Mouse (Mus musculus) heart, postnatal 10 days (tissue): Measurements from ENCODE around the gene Eef1a1. TPM values are rescaled to one million over a fixed set of nuclear protein-coding genes. Genes with fewer than 3 reads are reported as not detected.
A peak's percentile ranks its signal among the peaks of the same experiment; 100 is the strongest.
"Not testable (repeated sequence)": the region's sequence is repeated elsewhere in the genome, so short reads cannot be mapped to it uniquely, and the experiment has no call there.

Experiments
- DNase-seq, 2 experiments: peaks; one replicate each; pipeline ENCODE4 v3.0.0; 2021
- intact Hi-C: fragments of 180-260 bp; cut with DNase I; formaldehyde crosslinking; loops from one replicate; pipeline ENCODE4 v1.15.1; 2025
- total RNA-seq, 2 experiments: library from RNA; stranded (reverse); gene quantifications; 2 replicates each; pipeline ENCODE4 v1.2.3; 2021

Eef1a1 gene
- total RNA-seq, 2 experiments from 2014 or later = 3,592 to 3,750 TPM

DNA sequence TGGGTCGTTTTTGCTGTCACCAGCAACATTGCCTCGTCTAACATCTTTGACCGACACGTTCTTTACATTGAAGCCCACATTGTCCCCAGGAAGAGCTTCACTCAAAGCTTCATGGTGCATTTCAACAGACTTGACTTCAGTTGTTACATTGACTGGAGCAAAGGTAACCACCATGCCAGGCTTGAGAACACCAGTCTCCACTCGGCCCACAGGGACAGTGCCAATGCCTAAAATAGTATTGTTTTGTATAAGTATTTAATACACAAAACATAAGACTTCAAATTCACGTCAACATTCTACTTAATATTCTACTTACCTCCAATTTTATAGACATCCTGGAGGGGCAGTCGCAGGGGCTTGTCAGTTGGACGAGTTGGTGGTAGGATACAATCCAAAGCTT lies 9.6 kb downstream of the Eef1a1 start:
- DNase-seq, intact Hi-C loops: not testable (repeated sequence)

DNA sequence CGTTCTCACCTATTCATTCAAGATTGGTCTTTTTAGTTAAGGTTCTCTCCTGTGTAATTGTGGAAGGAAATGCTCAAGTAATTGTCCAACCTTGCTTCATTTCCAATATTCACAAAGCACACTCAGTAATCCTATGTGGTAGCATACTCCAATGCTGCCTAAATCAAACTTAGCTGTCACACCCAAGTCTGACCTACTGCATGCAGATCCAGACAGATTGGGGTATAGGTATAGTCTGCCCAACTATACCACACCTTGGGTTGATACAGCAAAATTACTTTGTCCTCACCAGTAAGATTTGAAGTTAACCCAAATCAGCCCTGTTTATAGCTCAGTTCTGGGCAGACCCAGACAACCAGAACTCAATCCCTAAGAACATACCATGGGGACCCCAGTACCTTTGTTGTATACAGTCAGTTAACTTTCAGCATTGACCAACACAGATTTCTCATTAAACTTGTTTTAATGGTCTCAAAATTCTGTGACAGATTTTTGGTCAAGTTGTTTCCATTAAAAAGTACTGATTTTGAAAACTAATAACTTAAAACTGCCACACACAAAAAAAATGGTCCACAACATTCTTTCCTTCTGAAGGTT lies 10.8 kb downstream of the Eef1a1 start:
- intact Hi-C loops, DNase-seq: not testable (repeated sequence)

- intact Hi-C loops = loop anchor here (2.0 kb wide), 1 partner anchor 76 kb away; no protein-coding TSS in a partner anchor
- peak; percentile 19 to 30 for DNase-seq
These were observed 11.9 kb downstream of the Eef1a1 start for GRCm38 (mm10) chr9:78477021-78477551.

DNA sequence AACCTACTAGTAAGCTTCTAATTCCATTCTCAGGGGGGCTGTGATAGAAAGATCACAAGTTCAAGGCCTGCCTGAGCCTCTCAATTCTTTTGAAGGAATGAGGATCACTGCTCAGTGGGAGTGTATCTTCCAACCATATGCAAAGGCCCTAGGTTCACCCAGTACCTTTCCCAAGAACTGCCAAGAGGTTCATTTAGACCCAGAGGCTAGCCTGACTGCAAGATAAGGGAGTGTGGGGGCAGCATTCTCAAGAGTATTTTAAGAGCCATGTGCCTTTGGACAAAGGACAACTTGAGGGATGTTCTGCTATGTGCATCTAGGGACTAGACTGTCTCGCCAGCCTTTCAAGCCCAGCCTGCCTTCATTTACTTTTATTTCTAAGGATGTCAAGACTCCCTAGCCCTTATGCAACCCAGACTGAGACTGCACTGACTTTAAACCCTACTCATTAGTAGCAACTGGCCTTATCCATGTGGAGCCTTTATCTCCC lies 12.4 kb downstream of the Eef1a1 start:
- intact Hi-C loops = loop anchor here (2.0 kb wide), 1 partner anchor 76 kb away; no protein-coding TSS in a partner anchor

DNA sequence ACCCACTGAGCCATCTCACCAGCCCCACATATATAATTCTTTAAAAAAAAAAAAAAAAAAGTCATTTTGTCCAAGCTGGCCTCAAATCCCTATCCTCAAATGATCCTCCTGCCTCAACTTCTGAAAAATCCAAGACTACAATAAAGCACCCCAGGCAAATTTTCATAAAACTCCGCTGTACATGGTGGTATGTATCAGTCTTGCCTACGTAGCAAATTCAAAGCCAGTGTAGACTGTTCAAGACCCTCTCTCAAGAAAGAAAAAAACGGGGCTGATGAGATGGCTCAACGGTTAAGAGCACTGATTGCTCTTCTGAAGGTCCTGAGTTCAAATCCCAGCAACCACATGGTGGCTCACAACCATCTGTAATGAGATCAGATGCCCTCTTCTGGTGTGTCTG lies 13.1 kb downstream of the Eef1a1 start:
- intact Hi-C loops = loop anchor here (2.0 kb wide), 1 partner anchor 77 kb away; no protein-coding TSS in a partner anchor
- no peak for DNase-seq

More for the DNA sequence above, 12.4 kb downstream of the Eef1a1 start:
- peak; percentile 26 to 27 for DNase-seq

DNA sequence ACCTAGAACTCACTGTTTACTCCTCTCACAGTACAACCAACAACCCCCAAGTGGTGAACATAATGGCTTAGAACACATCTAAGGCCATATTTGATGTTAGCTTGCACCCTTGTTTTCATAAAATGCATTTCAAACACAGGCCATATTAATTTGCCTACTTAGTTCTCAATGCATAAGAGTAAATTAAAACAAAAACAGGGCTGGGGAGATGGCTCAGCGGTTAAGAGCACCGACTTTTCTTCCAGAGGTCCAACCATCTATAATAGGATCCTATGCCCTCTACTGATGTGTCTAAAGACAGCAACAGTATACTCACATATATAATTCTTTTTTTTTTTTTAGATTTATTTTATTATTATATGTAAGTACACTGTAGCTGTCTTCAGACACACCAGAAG lies 13.6 kb downstream of the Eef1a1 start:
- intact Hi-C loops = no loop called here
- DNase-seq = no peak

GRCm38 (mm10) chr9:78474771-78475382 lies 14.1 kb downstream of the Eef1a1 start:
- intact Hi-C loops = no loop called here
- DNase-seq = no peak

DNA sequence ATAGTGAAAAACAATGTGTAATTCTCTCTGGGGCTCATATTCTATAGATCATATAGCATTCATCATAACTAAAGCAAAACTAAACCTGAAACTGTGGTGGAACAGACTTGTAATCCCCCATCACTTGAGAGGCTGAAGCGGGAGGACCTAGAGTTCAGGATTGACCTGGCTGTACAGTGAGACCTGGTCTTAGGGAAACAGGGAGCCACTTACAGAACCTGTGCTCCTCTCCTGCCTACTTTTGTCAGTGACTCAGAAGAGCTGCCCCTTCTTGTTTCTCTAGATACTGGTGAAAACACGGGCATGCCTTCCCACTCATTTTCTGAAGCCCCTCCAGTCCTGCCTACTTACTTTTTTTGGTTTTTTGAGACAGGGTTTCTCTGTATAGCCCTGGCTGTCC lies 14.7 kb downstream of the Eef1a1 start:
- intact Hi-C loops = no loop called here
- DNase-seq = no peak

DNA sequence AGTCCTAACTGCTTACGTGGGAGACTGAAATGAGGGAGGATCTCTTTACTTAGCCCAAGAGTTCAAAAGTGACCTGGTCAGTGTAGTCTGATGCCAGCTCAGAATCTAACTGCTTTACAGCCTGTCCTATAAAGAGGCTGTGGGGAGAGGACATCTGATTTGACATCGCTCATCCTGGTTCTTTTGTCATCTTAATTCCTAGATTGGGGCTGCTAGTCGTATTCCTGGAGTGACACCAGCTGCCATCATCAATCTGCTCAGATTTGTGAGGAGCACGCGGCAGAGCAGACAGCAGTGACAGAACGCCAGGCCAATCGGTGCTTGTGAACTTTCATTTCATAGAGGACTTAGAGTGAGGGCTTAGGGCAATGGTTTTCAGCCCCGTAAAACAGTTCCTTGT lies 15.4 kb downstream of the Eef1a1 start:
- intact Hi-C loops = no loop called here
- no peak for DNase-seq

DNA sequence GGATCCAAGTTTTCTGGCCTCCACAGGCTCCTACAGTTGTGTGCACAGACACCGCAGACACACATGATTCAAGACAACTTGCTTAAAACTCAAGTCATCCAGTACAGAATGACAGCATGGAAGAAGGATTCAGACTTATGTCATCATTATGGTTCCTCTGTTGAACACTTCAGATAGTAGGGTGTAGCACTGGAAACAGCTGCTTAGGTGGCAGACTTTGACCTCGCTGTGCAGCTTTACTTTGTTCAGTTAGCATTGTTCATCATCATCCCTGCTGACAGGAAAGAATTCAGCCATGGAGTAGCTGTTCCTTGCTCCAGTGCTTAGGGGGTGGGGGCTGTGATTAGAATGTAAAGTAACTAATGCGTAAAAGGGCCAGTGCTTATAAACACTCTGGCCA lies 23.2 kb downstream of the Eef1a1 start:
- intact Hi-C loops = no loop called here
- no peak for DNase-seq

GRCm38 (mm10) chr9:78463337-78463736 lies 25.6 kb downstream of the Eef1a1 start:
- DNase-seq = no peak
- intact Hi-C loops = no loop called here

- DNase-seq = no peak
- intact Hi-C loops = no loop called here
These were observed 31.9 kb downstream of the Eef1a1 start for GRCm38 (mm10) chr9:78457026-78457425.

- intact Hi-C loops = no loop called here
- peak in 1 of 2 experiments; percentile 32 for DNase-seq
These were observed 37.6 kb downstream of the Eef1a1 start for GRCm38 (mm10) chr9:78451382-78451781.

DNA sequence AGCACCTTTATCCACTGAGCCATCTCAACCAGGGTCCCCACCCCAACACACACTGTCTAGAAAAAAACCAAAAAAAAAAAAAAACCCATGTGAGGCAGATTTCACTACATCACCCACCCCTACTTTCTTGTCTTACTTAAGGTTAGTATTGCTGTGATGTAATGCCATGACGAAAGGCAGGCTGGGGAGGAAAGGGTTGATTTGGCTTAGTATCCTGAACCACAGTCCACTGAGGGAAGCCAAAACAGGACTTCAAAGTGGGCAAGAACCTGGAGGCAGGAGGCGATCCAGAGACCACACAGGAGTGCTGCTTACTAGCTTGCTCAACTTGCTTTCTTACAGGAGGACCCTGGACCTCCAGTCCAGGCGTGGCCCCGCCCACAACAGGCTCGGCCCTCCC lies 38.5 kb downstream of the Eef1a1 start:
- intact Hi-C loops = no loop called here
- DNase-seq = no peak

DNA sequence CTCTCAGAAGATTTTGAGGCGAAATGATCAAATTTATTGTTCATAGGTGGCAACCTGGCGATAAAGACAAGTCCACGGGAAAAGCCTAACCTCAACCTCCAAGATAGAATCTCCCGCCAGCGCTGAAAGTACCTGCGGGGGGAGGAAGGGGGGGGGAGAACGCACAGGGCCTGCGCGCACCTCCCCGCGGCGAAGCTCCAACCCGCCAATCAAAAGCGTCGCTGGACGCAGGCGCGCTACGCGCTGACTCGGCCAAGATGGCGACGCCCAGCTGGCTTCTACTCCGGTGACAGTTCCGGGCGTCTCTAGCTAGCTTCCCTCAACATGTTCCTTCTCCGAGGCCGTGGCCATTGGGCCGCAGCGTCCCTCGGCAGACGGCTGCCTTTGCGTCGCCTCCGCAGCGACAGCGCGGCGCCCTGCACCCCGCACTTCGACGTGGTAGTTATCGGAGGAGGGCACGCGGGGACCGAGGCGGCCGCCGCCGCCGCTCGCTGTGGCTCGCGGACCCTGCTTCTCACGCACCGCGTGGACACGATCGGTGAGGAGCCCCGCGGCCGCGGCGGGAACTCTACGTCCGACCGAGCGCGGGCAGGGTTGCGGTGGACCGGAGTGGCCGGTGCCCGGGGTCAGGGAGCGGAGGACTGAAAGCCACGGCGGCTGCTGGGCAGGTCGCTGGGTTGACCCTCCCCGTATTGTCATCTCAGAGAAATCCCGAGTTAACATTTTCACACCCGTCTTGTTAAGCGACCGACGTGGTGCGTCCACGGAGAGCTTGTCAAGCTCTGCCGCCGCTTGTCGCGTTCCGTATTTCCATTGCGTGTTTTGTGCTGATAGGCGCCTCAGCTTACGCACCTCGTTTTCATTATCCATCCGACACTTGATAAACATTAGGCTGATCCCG lies 40.7 kb downstream of the Eef1a1 start, which contains the start of the genes Mto1 and Gm17324:
TSS of gene Mto1 (plus strand) at position 236 of the 901 bp plus-strand sequence.
TSS of gene Gm17324 (minus strand) at position 814 of the 901 bp plus-strand sequence.
- intact Hi-C loops = loop anchor here (1.0 kb wide), 1 partner anchor 33 kb away; no protein-coding TSS in a partner anchor
- DNase-seq = peak; percentile 93 to 94

DNA sequence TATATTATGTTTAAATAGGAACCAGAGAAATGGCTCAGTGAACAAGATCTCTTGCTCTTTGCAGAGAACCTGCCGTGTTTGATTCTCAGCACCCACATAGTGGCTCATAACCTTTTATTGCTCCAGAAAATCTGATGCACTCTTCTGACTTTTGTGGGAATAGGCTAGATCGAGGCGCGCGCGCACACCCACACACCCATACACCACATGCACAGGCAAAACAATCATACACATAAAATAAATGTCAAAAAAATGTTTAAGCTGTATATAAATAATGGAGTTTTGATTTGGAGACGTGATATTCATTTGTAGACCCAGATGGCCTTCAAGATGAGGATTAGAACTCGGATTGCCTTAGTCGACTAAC lies 41.4 kb downstream of the Eef1a1 start:
- intact Hi-C loops = no loop called here
- no peak for DNase-seq

GRCm38 (mm10) chr9:78442579-78443392 lies 46.2 kb downstream of the Eef1a1 start, which contains the start of gene Cgas:
TSS of gene Cgas (minus strand) at chr9:78443237.
- peak; percentile 72 to 78 for DNase-seq
- intact Hi-C loops = no loop called here

DNA sequence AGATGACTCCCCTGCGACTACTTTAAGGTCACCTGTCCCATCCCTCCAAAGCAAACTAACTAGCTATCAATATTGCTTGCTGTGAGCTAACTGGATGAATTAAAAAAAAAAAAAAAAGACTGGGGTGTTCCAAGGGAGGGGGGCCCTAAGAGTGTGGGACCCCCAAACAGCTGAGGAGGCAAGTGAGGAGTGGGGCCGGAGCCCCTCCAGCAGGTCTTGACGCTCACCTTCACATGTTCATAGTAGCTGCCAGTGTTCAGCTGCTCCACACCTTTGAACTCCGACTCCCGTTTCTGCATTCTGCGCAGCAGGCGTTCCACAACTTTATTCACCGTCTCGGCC lies 46.7 kb downstream of the Eef1a1 start:
- no peak for DNase-seq
- intact Hi-C loops = no loop called here

- intact Hi-C loops = no loop called here
- DNase-seq = no peak
These were observed 49.5 kb downstream of the Eef1a1 start for GRCm38 (mm10) chr9:78439426-78439825.

- DNase-seq = no peak
- intact Hi-C loops = no loop called here
These were observed 56.5 kb downstream of the Eef1a1 start for GRCm38 (mm10) chr9:78432471-78432870.
